Mouse (Mus musculus): ENCODE results near the gene Vsnl1. TPM values are rescaled to one million over a fixed set of nuclear protein-coding genes. Genes with fewer than 3 reads are reported as not detected.

Gene Vsnl1
- polyA plus RNA-seq, 1 experiment from 2014 or later: 5.6 TPM

- 61% methylated on average over 4 of the region's 4 CpGs for WGBS
- Histone ChIP-seq H3K36me3 (ENCODE audit: control insufficient read depth, insufficient read depth, low read length) (no peaks in the 10 kb centered on the region), H3K27ac (replicated peaks; ENCODE audit: low read depth, low read length) (no peak overlapping the region), H3K27me3 (replicated peaks; ENCODE audit: control insufficient read depth, insufficient read depth, low read length) (no peaks in the 10 kb centered on the region), H3K9me3 (ENCODE audit: control insufficient read depth, low read length) (no peaks in the 10 kb centered on the region), H3K9ac (ENCODE audit: low read depth, low read length) (no peak overlapping the region), H3K4me2 (ENCODE audit: low read depth, low read length) (no peak overlapping the region), H3K4me3 (ENCODE audit: low read depth, low read length) (no peak overlapping the region), H3K4me1 (ENCODE audit: control insufficient read depth, insufficient read depth, low read length) (no peaks in the 10 kb centered on the region)
- no peak for ATAC-seq (ENCODE audit: low read depth)
- DNase-seq (ENCODE audit: low spot score): no peak
Measured at GRCm38 (mm10) chr12:11324480-11324879, 111.9 kb downstream of the Vsnl1 start.

- Histone ChIP-seq H3K9me3 (ENCODE audit: control insufficient read depth, low read length) (no peaks in the 10 kb centered on the region), H3K4me2 (ENCODE audit: low read depth, low read length) (no peak overlapping the region), H3K9ac (ENCODE audit: low read depth, low read length) (no peak overlapping the region), H3K27ac (replicated peaks; ENCODE audit: low read depth, low read length) (no peak overlapping the region), H3K27me3 (replicated peaks; ENCODE audit: control insufficient read depth, insufficient read depth, low read length) (no peaks in the 10 kb centered on the region), H3K36me3 (ENCODE audit: control insufficient read depth, insufficient read depth, low read length) (peaks cover 39% of the 10 kb centered on the region), H3K4me1 (ENCODE audit: control insufficient read depth, insufficient read depth, low read length) (no peaks in the 10 kb centered on the region), H3K4me3 (ENCODE audit: low read depth, low read length) (no peak overlapping the region)
- DNase-seq (ENCODE audit: low spot score): no peak
- WGBS: 57% methylated on average over 6 of the region's 6 CpGs
- no peak for ATAC-seq (ENCODE audit: low read depth)
Measured at GRCm38 (mm10) chr12:11317671-11318070, 118.7 kb downstream of the Vsnl1 start.

GRCm38 (mm10) chr12:11313840-11314239, 122.6 kb downstream of the Vsnl1 start:
- H3K27me3 ChIP-seq (replicated peaks; ENCODE audit: control insufficient read depth, insufficient read depth, low read length): no peaks in the 10 kb centered on the region
- 71% methylated on average over 1 of the region's 1 CpGs for WGBS
- no peak for DNase-seq (ENCODE audit: low spot score)
- no peak overlapping the region for H3K27ac ChIP-seq (replicated peaks; ENCODE audit: low read depth, low read length)
- no peak overlapping the region for H3K9ac ChIP-seq (ENCODE audit: low read depth, low read length)
- no peak for ATAC-seq (ENCODE audit: low read depth)
- H3K36me3 ChIP-seq (ENCODE audit: control insufficient read depth, insufficient read depth, low read length): peaks cover 64% of the 10 kb centered on the region
- H3K4me1 ChIP-seq (ENCODE audit: control insufficient read depth, insufficient read depth, low read length): no peaks in the 10 kb centered on the region
- H3K4me2 ChIP-seq (ENCODE audit: low read depth, low read length): no peak overlapping the region
- H3K4me3 ChIP-seq (ENCODE audit: low read depth, low read length): no peak overlapping the region
- no peaks in the 10 kb centered on the region for H3K9me3 ChIP-seq (ENCODE audit: control insufficient read depth, low read length)

- Histone ChIP-seq H3K4me2 (ENCODE audit: low read depth, low read length) (no peak overlapping the region), H3K27ac (replicated peaks; ENCODE audit: low read depth, low read length) (no peak overlapping the region), H3K4me1 (ENCODE audit: control insufficient read depth, insufficient read depth, low read length) (no peaks in the 10 kb centered on the region), H3K27me3 (replicated peaks; ENCODE audit: control insufficient read depth, insufficient read depth, low read length) (no peaks in the 10 kb centered on the region), H3K9ac (ENCODE audit: low read depth, low read length) (no peak overlapping the region), H3K4me3 (ENCODE audit: low read depth, low read length) (no peak overlapping the region), H3K36me3 (ENCODE audit: control insufficient read depth, insufficient read depth, low read length) (peaks cover 68% of the 10 kb centered on the region), H3K9me3 (ENCODE audit: control insufficient read depth, low read length) (no peaks in the 10 kb centered on the region)
- WGBS: 97% methylated on average over 2 of the region's 2 CpGs
- ATAC-seq (ENCODE audit: low read depth): no peak
- no peak for DNase-seq (ENCODE audit: low spot score)
Measured at GRCm38 (mm10) chr12:11311106-11311505, 125.3 kb downstream of the Vsnl1 start.

- no peak for ATAC-seq (ENCODE audit: low read depth)
- H3K4me3 ChIP-seq (ENCODE audit: low read depth, low read length): no peak overlapping the region
- peaks cover 78% of the 10 kb centered on the region for H3K36me3 ChIP-seq (ENCODE audit: control insufficient read depth, insufficient read depth, low read length)
- no peaks in the 10 kb centered on the region for H3K27me3 ChIP-seq (replicated peaks; ENCODE audit: control insufficient read depth, insufficient read depth, low read length)
- DNase-seq (ENCODE audit: low spot score): no peak
- H3K4me1 ChIP-seq (ENCODE audit: control insufficient read depth, insufficient read depth, low read length): no peaks in the 10 kb centered on the region
- no peak overlapping the region for H3K9ac ChIP-seq (ENCODE audit: low read depth, low read length)
- H3K9me3 ChIP-seq (ENCODE audit: control insufficient read depth, low read length): no peaks in the 10 kb centered on the region
- WGBS: 92% methylated on average over 8 of the region's 8 CpGs
- no peak overlapping the region for H3K27ac ChIP-seq (replicated peaks; ENCODE audit: low read depth, low read length)
- H3K4me2 ChIP-seq (ENCODE audit: low read depth, low read length): no peak overlapping the region
Measured at GRCm38 (mm10) chr12:11306753-11307645, 129.4 kb downstream of the Vsnl1 start.

GRCm38 (mm10) chr12:11300858-11301257, 135.6 kb downstream of the Vsnl1 start:
- no peak overlapping the region for H3K4me2 ChIP-seq (ENCODE audit: low read depth, low read length)
- ATAC-seq (ENCODE audit: low read depth) (no peak), DNase-seq (ENCODE audit: low spot score) (no peak)
- no peaks in the 10 kb centered on the region for H3K4me1 ChIP-seq (ENCODE audit: control insufficient read depth, insufficient read depth, low read length)
- H3K4me3 ChIP-seq (ENCODE audit: low read depth, low read length): no peak overlapping the region
- no peak overlapping the region for H3K27ac ChIP-seq (replicated peaks; ENCODE audit: low read depth, low read length)
- WGBS: 92% methylated on average over 1 of the region's 1 CpGs
- no peak overlapping the region for H3K9ac ChIP-seq (ENCODE audit: low read depth, low read length)
- no peaks in the 10 kb centered on the region for H3K9me3 ChIP-seq (ENCODE audit: control insufficient read depth, low read length)
- no peaks in the 10 kb centered on the region for H3K27me3 ChIP-seq (replicated peaks; ENCODE audit: control insufficient read depth, insufficient read depth, low read length)
- H3K36me3 ChIP-seq (ENCODE audit: control insufficient read depth, insufficient read depth, low read length): peaks cover 77% of the 10 kb centered on the region

- Histone ChIP-seq H3K27ac (replicated peaks; ENCODE audit: low read depth, low read length) (no peak overlapping the region), H3K9me3 (ENCODE audit: control insufficient read depth, low read length) (no peaks in the 10 kb centered on the region), H3K27me3 (replicated peaks; ENCODE audit: control insufficient read depth, insufficient read depth, low read length) (no peaks in the 10 kb centered on the region), H3K9ac (ENCODE audit: low read depth, low read length) (no peak overlapping the region), H3K36me3 (ENCODE audit: control insufficient read depth, insufficient read depth, low read length) (peaks cover 82% of the 10 kb centered on the region), H3K4me2 (ENCODE audit: low read depth, low read length) (no peak overlapping the region), H3K4me3 (ENCODE audit: low read depth, low read length) (no peak overlapping the region), H3K4me1 (ENCODE audit: control insufficient read depth, insufficient read depth, low read length) (no peaks in the 10 kb centered on the region)
- DNase-seq (ENCODE audit: low spot score) (no peak), ATAC-seq (ENCODE audit: low read depth) (no peak)
- 90% methylated on average over 2 of the region's 2 CpGs for WGBS
Measured at GRCm38 (mm10) chr12:11286382-11286781, 150.0 kb downstream of the Vsnl1 start.

- ATAC-seq (ENCODE audit: low read depth) (no peak), DNase-seq (ENCODE audit: low spot score) (no peak)
- Histone ChIP-seq H3K36me3 (ENCODE audit: control insufficient read depth, insufficient read depth, low read length) (peaks cover 79% of the 10 kb centered on the region), H3K4me2 (ENCODE audit: low read depth, low read length) (no peak overlapping the region), H3K4me1 (ENCODE audit: control insufficient read depth, insufficient read depth, low read length) (no peaks in the 10 kb centered on the region), H3K4me3 (ENCODE audit: low read depth, low read length) (no peak overlapping the region), H3K9me3 (ENCODE audit: control insufficient read depth, low read length) (no peaks in the 10 kb centered on the region), H3K27ac (replicated peaks; ENCODE audit: low read depth, low read length) (no peak overlapping the region), H3K9ac (ENCODE audit: low read depth, low read length) (no peak overlapping the region), H3K27me3 (replicated peaks; ENCODE audit: control insufficient read depth, insufficient read depth, low read length) (no peaks in the 10 kb centered on the region)
- WGBS: 87% methylated on average over 2 of the region's 2 CpGs
Measured at GRCm38 (mm10) chr12:11281584-11281983, 154.8 kb downstream of the Vsnl1 start.

- no peaks in the 10 kb centered on the region for H3K9me3 ChIP-seq (ENCODE audit: control insufficient read depth, low read length)
- 95% methylated on average over 3 of the region's 3 CpGs for WGBS
- DNase-seq (ENCODE audit: low spot score) (no peak), ATAC-seq (ENCODE audit: low read depth) (no peak)
- H3K4me3 ChIP-seq (ENCODE audit: low read depth, low read length): no peak overlapping the region
- no peaks in the 10 kb centered on the region for H3K4me1 ChIP-seq (ENCODE audit: control insufficient read depth, insufficient read depth, low read length)
- H3K9ac ChIP-seq (ENCODE audit: low read depth, low read length): no peak overlapping the region
- no peak overlapping the region for H3K27ac ChIP-seq (replicated peaks; ENCODE audit: low read depth, low read length)
- H3K36me3 ChIP-seq (ENCODE audit: control insufficient read depth, insufficient read depth, low read length): peaks cover 73% of the 10 kb centered on the region
- H3K27me3 ChIP-seq (replicated peaks; ENCODE audit: control insufficient read depth, insufficient read depth, low read length): no peaks in the 10 kb centered on the region
- H3K4me2 ChIP-seq (ENCODE audit: low read depth, low read length): no peak overlapping the region
Measured at GRCm38 (mm10) chr12:11279886-11280285, 156.5 kb downstream of the Vsnl1 start.

All from embryonic facial prominence, embryonic 14.5 days (tissue).